Mouse (Mus musculus) midbrain, embryonic 15.5 days (tissue): ENCODE results near the gene Crybg2. TPM values are rescaled to one million over a fixed set of nuclear protein-coding genes. Genes with fewer than 3 reads are reported as not detected.

Experiments used
- ATAC-seq: fragments of 200-750 bp; cut with Nextera tagmentation; replicated peaks from 2 replicates; pipeline ENCODE4 v1.8.0; 2017; ENCODE audit warnings: moderate TSS enrichment
- H3K27ac ChIP-seq: fragments of 300-500 bp; sonication (generic); 2 replicates; pipeline ENCODE4 v1.5.1; 2015; ENCODE audit warnings: mild to moderate bottlenecking, inconsistent platforms
- H3K27me3 ChIP-seq: fragments of 300-500 bp; sonication (generic); replicated peaks from 2 replicates; pipeline ENCODE4 v1.6.1; 2015; ENCODE audit warnings: inconsistent platforms
- H3K36me3 ChIP-seq: fragments of 300-500 bp; sonication (generic); replicated peaks from 2 replicates; pipeline ENCODE4 v1.6.1; 2015; ENCODE audit warnings: inconsistent platforms
- H3K4me1 ChIP-seq: fragments of 300-500 bp; sonication (generic); 2 replicates; pipeline ENCODE4 v1.6.1; 2015; ENCODE audit warnings: inconsistent platforms
- H3K4me2 ChIP-seq: fragments of 300-500 bp; sonication (generic); 2 replicates; pipeline ENCODE4 v1.6.1; 2015; ENCODE audit warnings: inconsistent platforms, mild to moderate bottlenecking, moderate library complexity
- H3K4me3 ChIP-seq: fragments of 300-500 bp; sonication (generic); 2 replicates; pipeline ENCODE4 v1.5.1; 2015; ENCODE audit warnings: mild to moderate bottlenecking, inconsistent platforms
- H3K9ac ChIP-seq: fragments of 300-500 bp; sonication (generic); 2 replicates; pipeline ENCODE4 v1.6.1; 2015; ENCODE audit warnings: mild to moderate bottlenecking, inconsistent platforms
- H3K9me3 ChIP-seq: fragments of 300-500 bp; sonication (generic); 2 replicates; pipeline ENCODE4 v1.6.1; 2016; ENCODE audit warnings: inconsistent platforms
- WGBS: fragments of 180-500 bp; shearing (Covaris S2); methylation state at CpG from one replicate; pipeline ENCODE4 v1.1.7; 2015; ENCODE audit warnings: mixed read lengths; 5-methylcytosine and 5-hydroxymethylcytosine counted together
- polyA plus RNA-seq: library from polyadenylated mRNA; unstranded; fragments of >200 nt; fragmentation: Nextera tagmentation; extraction: Ambion mirVana; gene quantifications from 2 replicates; pipeline ENCODE4 v1.2.1, GENCODE M21; 2015

Crybg2 gene
- polyA plus RNA-seq, 1 experiment from 2014 or later, result 4.2 TPM

DNA sequence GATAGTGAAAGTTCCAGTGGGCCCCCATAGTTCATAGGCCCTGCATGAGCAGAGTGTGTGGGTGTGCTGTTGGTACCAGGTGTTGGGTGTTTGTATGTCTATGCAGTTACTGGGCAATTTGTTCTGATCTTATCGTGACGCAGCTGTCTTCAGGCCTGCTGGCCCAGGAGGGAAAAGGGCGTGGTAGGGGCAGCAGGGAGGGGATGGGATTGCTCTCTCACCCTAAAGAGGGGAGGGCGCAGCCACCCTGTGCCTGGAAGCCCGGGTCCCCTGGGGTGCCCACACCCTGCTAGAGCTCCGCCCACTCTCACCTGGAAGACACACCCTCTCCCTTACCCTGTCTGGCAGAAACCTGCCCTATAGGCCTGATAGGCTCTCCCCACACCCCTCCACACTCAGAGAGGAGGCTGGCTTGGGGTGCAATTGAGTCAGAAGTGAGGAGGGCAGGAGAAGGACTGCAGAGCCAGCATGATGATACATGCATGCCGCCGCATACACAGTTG, 1.4 kb downstream of the Crybg2 start:
- 62% methylated on average over 8 of the region's 8 CpGs for WGBS
- no peak for ATAC-seq

DNA sequence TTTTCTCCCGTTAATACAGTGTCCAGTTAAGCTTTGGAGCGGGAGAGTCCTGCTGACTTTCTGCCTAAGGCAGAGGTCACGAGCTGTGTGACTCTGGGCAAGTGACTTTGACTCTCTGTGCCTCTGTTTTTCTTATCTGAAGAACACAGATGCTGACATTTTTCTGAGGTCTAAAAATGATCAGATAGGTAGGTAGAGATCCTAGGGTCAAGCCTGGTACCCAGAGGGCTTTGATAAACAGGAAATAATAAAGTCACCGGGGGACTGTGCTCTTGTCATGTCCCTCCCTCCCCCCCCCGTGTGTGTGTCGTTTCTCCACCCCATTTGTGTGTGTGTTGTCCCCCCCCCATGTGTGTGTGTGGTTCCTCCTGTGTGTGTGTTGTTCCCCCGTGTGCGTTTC, 1.9 kb downstream of the Crybg2 start:
- Histone ChIP-seq H3K27me3 (no peaks in the 10 kb centered on the region), H3K4me1 (no peaks in the 10 kb centered on the region), H3K4me3 (no peak overlapping the region), H3K9me3 (no peaks in the 10 kb centered on the region), H3K9ac (no peak overlapping the region), H3K36me3 (no peaks in the 10 kb centered on the region), H3K27ac (no peak overlapping the region), H3K4me2 (no peak overlapping the region)
- WGBS, result 53% methylated on average over 8 of the region's 8 CpGs
- no peak for ATAC-seq

More for the DNA sequence above, 1.4 kb downstream of the Crybg2 start:
- Histone ChIP-seq H3K36me3 (no peaks in the 10 kb centered on the region), H3K27ac (no peak overlapping the region), H3K27me3 (no peaks in the 10 kb centered on the region), H3K4me3 (no peak overlapping the region), H3K4me1 (no peaks in the 10 kb centered on the region), H3K4me2 (no peak overlapping the region), H3K9me3 (no peaks in the 10 kb centered on the region), H3K9ac (no peak overlapping the region)

DNA sequence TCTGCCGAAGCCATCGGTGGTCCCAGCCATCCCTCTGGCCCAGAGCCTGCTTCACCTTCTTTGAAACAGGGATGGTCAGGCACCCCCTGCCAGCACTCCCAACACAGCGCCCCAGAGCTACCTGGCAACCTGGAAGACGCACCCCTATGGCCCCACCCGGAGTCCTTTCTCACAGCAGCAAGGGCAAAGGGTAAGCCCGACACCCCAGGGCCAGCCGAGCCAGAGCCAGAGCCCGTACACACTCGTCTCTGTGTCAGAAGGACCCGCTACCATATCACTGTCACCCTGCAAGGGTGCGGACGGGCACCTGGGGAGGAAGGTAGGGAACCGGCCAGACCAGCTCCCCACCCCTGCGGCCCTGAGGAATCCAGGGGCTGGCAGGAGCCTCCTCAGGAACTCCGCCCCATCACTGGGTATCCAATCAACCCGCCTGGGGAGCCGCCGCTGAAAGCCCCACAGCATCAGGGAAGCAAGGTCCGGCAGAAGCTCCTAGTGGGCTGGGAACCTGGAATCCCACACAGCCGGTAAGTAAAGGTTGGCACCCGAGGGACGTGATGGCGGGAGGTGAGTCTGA, 4.9 kb downstream of the Crybg2 start:
- no peak overlapping the region for H3K9ac ChIP-seq
- no peak overlapping the region for H3K4me3 ChIP-seq
- H3K27me3 ChIP-seq, result no peaks in the 10 kb centered on the region
- WGBS, result 20% methylated on average over 23 of the region's 23 CpGs
- no peak overlapping the region for H3K4me2 ChIP-seq
- H3K4me1 ChIP-seq, result no peaks in the 10 kb centered on the region
- no peak for ATAC-seq
- H3K27ac ChIP-seq, result no peak overlapping the region
- no peaks in the 10 kb centered on the region for H3K36me3 ChIP-seq
- H3K9me3 ChIP-seq, result no peaks in the 10 kb centered on the region

DNA sequence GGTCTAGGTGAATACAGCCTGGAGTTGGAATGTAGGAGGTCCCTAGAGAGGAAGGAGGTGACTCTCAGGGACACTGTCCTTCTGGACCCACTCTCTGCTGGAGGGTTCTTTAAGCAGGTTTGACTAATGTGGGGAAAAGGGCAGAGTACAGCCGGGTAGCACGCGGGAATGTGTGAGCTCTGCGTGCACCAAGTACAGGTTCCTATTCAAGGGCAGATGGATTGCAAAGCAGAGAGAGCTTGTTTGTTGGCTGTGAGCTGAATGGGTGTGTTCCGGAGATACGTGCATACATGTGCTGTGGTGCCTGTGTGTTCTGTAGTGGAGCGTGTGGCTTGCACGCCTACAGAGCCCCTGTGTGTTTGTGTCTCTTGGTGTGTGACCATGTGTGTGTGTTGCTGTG, 6.8 kb downstream of the Crybg2 start:
- WGBS, result 95% methylated on average over 8 of the region's 8 CpGs
- no peaks in the 10 kb centered on the region for H3K27me3 ChIP-seq
- H3K9me3 ChIP-seq, result no peaks in the 10 kb centered on the region
- H3K4me1 ChIP-seq, result no peaks in the 10 kb centered on the region
- no peak for ATAC-seq
- no peaks in the 10 kb centered on the region for H3K36me3 ChIP-seq
- H3K27ac ChIP-seq, result no peak overlapping the region
- H3K4me2 ChIP-seq, result no peak overlapping the region
- H3K4me3 ChIP-seq, result no peak overlapping the region
- H3K9ac ChIP-seq, result no peak overlapping the region

DNA sequence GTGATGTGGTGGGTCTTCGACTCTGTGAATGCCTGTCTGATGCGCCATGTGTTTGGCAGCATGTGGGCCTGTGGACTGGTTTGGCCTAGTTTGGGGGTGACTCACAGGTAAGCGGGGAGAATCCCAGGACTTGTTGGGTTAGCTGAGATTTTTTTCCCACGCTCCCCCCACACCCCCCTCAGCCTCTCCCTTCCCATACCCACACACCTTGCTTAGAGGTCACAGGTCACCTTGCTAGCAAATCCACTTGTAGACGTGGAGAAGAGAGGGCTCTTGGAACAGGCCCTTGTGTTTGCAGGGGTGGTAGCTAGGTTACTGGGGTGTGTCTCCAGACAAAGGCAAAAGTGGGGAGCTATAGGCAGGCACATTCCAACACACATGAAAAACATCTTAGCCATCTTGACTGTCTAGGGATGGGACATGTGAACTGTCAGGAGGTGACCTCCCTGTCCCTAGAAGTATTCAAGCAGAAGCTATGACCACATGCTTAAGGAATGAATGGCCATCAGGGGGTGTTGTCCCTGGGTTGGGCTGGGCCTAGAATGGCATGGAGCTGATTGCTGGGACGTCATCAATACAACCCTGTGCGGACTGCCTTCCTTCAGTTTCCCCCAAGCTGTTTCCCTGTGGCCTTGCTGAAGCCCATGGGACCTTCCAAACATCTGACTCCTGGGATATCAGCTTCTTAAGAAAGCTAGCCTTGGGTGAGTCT, 7.4 kb downstream of the Crybg2 start:
- no peak overlapping the region for H3K4me3 ChIP-seq
- no peak overlapping the region for H3K9ac ChIP-seq
- WGBS, result 79% methylated on average over 7 of the region's 7 CpGs
- no peak overlapping the region for H3K4me2 ChIP-seq
- no peaks in the 10 kb centered on the region for H3K9me3 ChIP-seq
- H3K27ac ChIP-seq, result no peak overlapping the region
- H3K36me3 ChIP-seq, result no peaks in the 10 kb centered on the region
- H3K27me3 ChIP-seq, result no peaks in the 10 kb centered on the region
- no peak for ATAC-seq
- no peaks in the 10 kb centered on the region for H3K4me1 ChIP-seq

DNA sequence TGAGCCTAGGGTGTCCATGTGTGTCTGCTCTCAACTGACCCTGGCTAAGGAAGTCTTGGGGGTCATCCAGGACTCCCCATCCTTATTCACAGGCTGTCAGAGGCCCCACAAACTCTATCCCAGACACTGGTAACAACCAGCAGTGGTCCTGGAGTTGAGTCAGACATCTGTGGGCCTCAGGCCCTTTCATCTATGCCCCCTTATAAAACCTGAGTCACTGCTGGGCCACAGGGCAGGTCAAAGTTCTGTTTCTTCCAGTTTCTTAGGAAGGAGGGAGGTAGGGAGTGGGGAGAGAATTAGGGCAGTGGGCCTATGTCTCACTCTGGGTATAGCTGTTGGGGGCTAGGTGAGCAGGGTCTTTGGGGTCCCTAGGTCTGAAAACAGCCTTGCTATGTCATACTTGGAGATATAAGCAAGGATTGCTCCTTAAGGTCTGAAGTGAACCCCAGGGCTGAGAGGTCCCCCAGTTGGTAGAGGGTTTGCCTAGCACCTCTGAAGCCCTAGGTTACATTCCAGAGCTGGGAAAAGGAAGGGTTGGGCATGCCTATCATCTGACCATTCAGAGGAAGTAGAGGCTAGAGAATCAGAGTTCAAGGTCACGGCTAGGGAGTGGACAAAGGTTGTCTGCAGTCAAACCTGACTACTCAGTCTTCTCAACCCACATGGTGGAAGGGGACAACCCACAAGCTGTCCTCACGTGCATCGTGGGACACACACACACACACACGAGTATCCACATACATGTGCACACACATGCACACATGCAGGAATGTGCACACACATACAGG, 8.4 kb downstream of the Crybg2 start:
- no peaks in the 10 kb centered on the region for H3K36me3 ChIP-seq
- H3K4me2 ChIP-seq, result no peak overlapping the region
- H3K27ac ChIP-seq, result no peak overlapping the region
- no peak overlapping the region for H3K9ac ChIP-seq
- H3K9me3 ChIP-seq, result no peaks in the 10 kb centered on the region
- H3K4me3 ChIP-seq, result no peak overlapping the region
- H3K4me1 ChIP-seq, result no peaks in the 10 kb centered on the region
- no peak for ATAC-seq
- 91% methylated on average over 4 of the region's 4 CpGs for WGBS
- no peaks in the 10 kb centered on the region for H3K27me3 ChIP-seq

DNA sequence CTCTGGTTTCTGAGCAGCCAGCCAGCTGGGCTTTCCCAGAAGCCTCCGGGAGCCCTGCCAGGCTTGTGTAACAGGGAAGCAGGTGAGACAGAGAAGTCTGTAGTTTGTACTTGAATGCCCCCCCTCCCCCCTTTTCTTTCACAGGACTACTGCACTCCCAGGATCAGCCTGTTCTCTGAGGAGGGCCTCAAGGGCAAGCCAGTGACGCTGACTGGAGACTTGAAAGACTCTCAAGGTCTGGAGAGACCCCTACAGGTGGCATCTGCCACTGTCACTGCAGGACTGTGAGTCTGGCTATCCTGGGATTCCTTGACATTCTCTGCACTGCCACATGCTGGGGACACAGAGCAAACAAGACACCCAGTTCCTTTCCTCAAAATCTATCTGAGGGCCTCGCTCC, 18.1 kb downstream of the Crybg2 start:
- no peak for ATAC-seq
- WGBS, result 13% methylated on average over 3 of the region's 3 CpGs
- no peaks in the 10 kb centered on the region for H3K36me3 ChIP-seq
- no peaks in the 10 kb centered on the region for H3K9me3 ChIP-seq
- no peak overlapping the region for H3K27ac ChIP-seq
- peaks cover 13% of the 10 kb centered on the region; the same call in 1 of the 2 replicates for H3K4me1 ChIP-seq
- H3K4me2 ChIP-seq, result no peak overlapping the region
- H3K4me3 ChIP-seq, result no peak overlapping the region
- H3K27me3 ChIP-seq, result peaks cover 25% of the 10 kb centered on the region
- H3K9ac ChIP-seq, result no peak overlapping the region

DNA sequence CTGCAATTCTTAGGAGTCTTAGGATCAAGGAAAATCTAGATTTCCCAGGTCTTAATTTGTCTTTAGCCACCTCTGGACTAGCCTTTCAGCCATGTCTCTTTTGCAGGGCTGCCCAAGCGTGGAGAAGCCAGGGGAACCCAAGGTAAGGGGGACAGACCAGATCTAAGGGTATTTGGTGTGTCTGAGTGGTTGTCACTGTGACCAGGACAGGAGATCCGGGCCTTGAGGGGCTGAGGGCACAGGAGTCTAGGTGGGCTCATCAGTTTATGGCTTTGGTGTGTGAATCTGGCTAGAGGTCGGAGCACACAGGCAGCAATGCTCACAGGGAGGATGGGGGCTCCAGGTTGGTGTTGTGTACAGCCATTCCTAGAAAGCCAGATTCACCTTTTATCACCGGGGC, 20.1 kb downstream of the Crybg2 start:
- H3K9me3 ChIP-seq, result no peaks in the 10 kb centered on the region
- H3K4me1 ChIP-seq, result peaks cover 13% of the 10 kb centered on the region; the same call in 1 of the 2 replicates
- H3K36me3 ChIP-seq, result no peaks in the 10 kb centered on the region
- H3K9ac ChIP-seq, result no peak overlapping the region
- H3K4me3 ChIP-seq, result no peak overlapping the region
- WGBS, result 81% methylated on average over 4 of the region's 4 CpGs
- ATAC-seq, result no peak
- no peak overlapping the region for H3K4me2 ChIP-seq
- no peak overlapping the region for H3K27ac ChIP-seq
- H3K27me3 ChIP-seq, result peaks cover 25% of the 10 kb centered on the region

DNA sequence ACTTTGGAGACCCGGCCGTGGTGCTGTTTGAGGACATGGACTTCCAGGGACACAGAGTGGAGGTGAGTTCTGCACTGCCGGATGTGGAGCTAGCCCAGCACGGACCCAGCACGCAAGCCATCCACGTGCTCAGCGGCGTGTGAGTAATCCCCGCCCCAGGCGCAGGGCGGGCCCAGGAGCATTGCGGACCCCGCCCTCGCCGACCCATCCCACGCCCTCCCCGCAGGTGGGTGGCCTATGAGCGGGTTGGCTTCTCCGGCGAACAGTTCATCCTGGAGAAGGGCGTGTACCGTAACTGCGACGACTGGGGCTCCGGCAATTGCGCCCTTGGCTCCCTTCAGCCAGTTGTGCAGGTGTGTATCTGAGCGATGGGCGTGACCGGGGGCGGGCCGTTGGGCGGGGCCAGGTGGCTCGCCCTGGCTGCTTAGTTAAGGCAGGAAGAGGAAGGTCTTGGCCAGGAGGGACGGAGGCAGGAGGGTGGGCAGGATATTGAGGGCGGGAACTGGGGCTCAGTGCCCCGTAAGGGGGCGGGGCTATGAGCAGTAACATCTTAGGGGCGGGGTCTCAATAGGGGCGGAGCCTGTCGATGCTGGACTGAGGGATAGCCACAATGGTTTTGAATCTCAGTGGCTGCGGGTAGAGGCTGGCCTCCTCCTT, 21.2 kb downstream of the Crybg2 start:
- H3K4me2 ChIP-seq, result peak overlapping the region; percentile 92
- peaks cover 25% of the 10 kb centered on the region for H3K27me3 ChIP-seq
- H3K9ac ChIP-seq, result peak overlapping the region; percentile 47
- H3K4me3 ChIP-seq, result peak overlapping the region; percentile 53
- peak; percentile 87 for ATAC-seq
- H3K4me1 ChIP-seq, result peaks cover 13% of the 10 kb centered on the region; the same call in 1 of the 2 replicates
- WGBS, result under 1% methylated on average over 41 of the region's 41 CpGs
- no peaks in the 10 kb centered on the region for H3K9me3 ChIP-seq
- H3K27ac ChIP-seq, result no peak overlapping the region
- H3K36me3 ChIP-seq, result no peaks in the 10 kb centered on the region

DNA sequence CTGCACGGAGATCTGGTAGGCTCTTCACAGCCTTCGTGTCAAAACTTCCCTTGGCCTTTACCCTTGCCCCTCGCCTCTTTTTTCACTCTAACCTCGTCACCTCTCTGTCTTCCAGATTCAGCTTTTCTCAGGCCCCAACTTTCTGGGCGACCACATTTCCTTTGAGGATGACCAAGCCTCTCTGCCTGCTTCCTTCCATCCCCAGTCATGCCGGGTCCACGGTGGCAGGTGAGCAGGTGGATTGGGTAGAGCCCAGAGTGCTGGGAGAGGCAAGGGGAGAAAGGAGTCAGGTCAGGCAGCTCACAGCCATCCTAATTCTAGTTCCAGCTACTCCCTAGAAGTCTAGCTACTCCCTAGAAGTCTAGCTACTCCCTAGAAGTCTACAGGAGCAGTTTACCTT, 21.8 kb downstream of the Crybg2 start:
- no peaks in the 10 kb centered on the region for H3K9me3 ChIP-seq
- ATAC-seq, result no peak
- peaks cover 13% of the 10 kb centered on the region; the same call in 1 of the 2 replicates for H3K4me1 ChIP-seq
- H3K36me3 ChIP-seq, result no peaks in the 10 kb centered on the region
- peaks cover 25% of the 10 kb centered on the region for H3K27me3 ChIP-seq
- peak overlapping the region; percentile 53 for H3K4me3 ChIP-seq
- 9% methylated on average over 7 of the region's 7 CpGs for WGBS
- H3K4me2 ChIP-seq, result peak overlapping the region; percentile 92
- peak overlapping the region; percentile 47; the same call in 1 of the 2 replicates for H3K9ac ChIP-seq
- no peak overlapping the region for H3K27ac ChIP-seq

DNA sequence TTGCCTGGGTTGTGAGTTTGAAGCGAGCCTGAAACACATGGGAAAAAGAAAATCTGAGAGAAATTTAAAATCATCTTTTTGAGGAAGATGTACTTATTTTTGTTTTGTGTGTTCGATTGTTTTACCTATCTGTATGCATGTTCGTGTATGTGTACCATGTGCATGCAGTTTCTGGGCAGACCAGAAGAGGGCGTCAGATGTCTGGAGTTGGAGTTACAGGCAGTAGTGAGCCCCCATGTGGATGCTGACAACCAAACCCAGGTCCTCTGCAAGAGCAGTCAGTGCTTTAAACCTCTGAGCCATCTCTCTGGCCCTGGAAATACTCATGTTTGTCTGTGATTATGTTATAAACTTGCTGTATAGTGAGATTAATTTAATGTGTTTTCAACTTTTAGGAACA, 24.4 kb downstream of the Crybg2 start:
- Histone ChIP-seq H3K36me3 (no peaks in the 10 kb centered on the region), H3K4me3 (no peak overlapping the region), H3K4me1 (peaks cover 13% of the 10 kb centered on the region; the same call in 1 of the 2 replicates), H3K27me3 (peaks cover 25% of the 10 kb centered on the region), H3K9ac (no peak overlapping the region), H3K27ac (no peak overlapping the region), H3K4me2 (no peak overlapping the region), H3K9me3 (no peaks in the 10 kb centered on the region)
- no peak for ATAC-seq
- WGBS, result 94% methylated on average over 4 of the region's 4 CpGs

DNA sequence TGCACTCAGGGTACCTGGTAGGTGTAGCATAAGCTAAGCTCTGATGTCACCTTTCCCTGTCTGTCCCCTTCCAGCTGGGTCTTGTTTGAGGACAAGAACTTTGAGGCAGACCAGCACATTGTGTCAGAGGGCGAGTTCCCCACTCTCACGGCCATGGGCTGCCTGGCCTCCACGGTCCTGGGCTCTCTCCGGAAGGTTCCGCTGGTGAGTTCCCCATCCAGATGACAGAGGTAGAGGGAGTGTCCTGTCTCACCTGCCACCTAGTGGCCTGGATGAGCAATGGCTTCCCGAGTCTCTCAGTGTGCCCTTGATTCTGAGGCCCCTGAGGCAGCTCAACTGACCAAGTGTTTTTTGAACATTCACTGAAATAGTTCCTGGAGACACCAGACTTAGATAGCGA, 26.8 kb downstream of the Crybg2 start:
- Histone ChIP-seq H3K9me3 (no peaks in the 10 kb centered on the region), H3K4me1 (peaks cover 2% of the 10 kb centered on the region; the same call in 1 of the 2 replicates), H3K27ac (no peak overlapping the region), H3K4me2 (peak overlapping the region; percentile 28; the same call in 1 of the 2 replicates), H3K36me3 (no peaks in the 10 kb centered on the region), H3K27me3 (peaks cover 5% of the 10 kb centered on the region), H3K4me3 (no peak overlapping the region), H3K9ac (no peak overlapping the region)
- WGBS, result 40% methylated on average over 7 of the region's 7 CpGs
- no peak for ATAC-seq
